In genomic region chr11:96110950-96111349, GRCm38 (mm10) we compare ENCODE assay signal across 1 mouse cellular context.
TF ChIP-seq lines count a peak whose summit lies in the region.

No protein-coding gene starts in this region.

TF ChIP-seq in MEL, 35 proteins besides CTCF, POLR2A, EP300 and RAD21:
- peak; percentile 55 for TF ChIP-seq SMC3 (IDR thresholded peaks at IDR 0.05; ENCODE audit: low read depth, low read length)
